Mouse (Mus musculus): Measurements from ENCODE around the gene Sh3bp1. TPM values are rescaled to one million over a fixed set of nuclear protein-coding genes. Genes with fewer than 3 reads are reported as not detected.

Sh3bp1 gene
- total RNA-seq, 1 experiment from 2014 or later = 39.0 TPM

- ATAC-seq (ENCODE audit: extremely low read depth, insufficient number of reproducible peaks, low FRiP score, poor library complexity, severe bottlenecking) = peak; percentile 27; the same call in 1 of the 2 replicates
Observed at GRCm38 (mm10) chr15:78876258-78876696, 23.3 kb upstream of the Sh3bp1 start.

- ATAC-seq (ENCODE audit: extremely low read depth, insufficient number of reproducible peaks, low FRiP score, poor library complexity, severe bottlenecking) = peak; percentile 80
Observed at GRCm38 (mm10) chr15:78876991-78877809, 22.4 kb upstream of the Sh3bp1 start, which contains the start of gene Gga1. TSS of gene Gga1 (plus strand) at chr15:78877190.

DNA sequence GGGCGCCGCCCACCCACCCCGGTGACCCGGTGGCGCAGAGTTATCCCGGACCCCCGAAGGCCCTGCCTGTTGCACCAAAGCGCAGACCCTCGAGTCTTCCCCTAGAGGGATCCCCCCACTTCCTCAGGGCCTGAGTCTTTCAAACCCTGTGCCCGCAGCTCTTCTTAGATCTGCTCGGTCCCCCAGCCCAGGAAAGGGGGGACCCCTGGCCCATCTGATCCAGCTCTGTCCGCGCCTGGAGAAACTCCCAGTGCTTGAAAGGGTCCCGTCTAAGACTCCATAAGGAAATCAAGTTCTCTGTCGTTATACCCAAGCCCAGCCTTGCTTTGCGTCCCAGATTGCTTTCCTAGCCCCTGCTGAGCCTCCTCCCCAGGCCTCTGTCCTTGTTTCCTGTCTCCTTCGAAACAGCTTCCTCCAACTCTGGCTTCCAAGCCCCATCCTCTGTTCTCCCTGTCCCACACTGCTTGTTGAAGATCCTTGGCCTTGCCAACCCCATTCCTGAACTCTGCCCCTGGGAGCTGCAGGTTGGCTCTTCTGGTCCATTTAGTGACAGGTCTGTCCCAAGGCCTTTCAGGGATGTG lies 21.7 kb upstream of the Sh3bp1 start:
- no peak for ATAC-seq (ENCODE audit: extremely low read depth, insufficient number of reproducible peaks, low FRiP score, poor library complexity, severe bottlenecking)

- ATAC-seq (ENCODE audit: extremely low read depth, insufficient number of reproducible peaks, low FRiP score, poor library complexity, severe bottlenecking) = peak; percentile 30
Observed at GRCm38 (mm10) chr15:78878792-78879516, 20.6 kb upstream of the Sh3bp1 start.

DNA sequence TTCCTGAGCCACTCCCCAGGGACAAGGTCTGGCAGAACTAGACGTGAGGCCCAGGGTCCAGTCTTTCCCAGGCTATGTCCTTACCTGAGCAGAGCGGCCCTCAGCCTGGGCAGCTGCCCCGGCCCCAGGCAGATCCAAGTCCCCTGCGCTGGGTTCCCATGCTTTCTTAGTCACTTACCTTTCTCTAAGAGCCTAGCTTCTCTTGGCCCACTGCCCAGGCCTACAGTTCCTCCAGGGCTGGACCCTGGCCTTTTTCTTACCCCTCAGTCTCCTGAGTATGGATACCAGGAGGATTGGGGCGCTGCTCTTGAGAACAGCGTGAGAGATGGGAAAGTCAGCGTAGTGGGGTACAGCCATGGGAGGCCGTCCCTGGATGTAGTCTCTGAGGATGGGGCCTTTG lies 19.1 kb upstream of the Sh3bp1 start:
- ATAC-seq (ENCODE audit: extremely low read depth, insufficient number of reproducible peaks, low FRiP score, poor library complexity, severe bottlenecking) = no peak

GRCm38 (mm10) chr15:78881828-78882227 lies 17.7 kb upstream of the Sh3bp1 start:
- ATAC-seq (ENCODE audit: extremely low read depth, insufficient number of reproducible peaks, low FRiP score, poor library complexity, severe bottlenecking) = no peak

- no peak for ATAC-seq (ENCODE audit: extremely low read depth, insufficient number of reproducible peaks, low FRiP score, poor library complexity, severe bottlenecking)
Observed at GRCm38 (mm10) chr15:78889401-78889853, 10.1 kb upstream of the Sh3bp1 start.

DNA sequence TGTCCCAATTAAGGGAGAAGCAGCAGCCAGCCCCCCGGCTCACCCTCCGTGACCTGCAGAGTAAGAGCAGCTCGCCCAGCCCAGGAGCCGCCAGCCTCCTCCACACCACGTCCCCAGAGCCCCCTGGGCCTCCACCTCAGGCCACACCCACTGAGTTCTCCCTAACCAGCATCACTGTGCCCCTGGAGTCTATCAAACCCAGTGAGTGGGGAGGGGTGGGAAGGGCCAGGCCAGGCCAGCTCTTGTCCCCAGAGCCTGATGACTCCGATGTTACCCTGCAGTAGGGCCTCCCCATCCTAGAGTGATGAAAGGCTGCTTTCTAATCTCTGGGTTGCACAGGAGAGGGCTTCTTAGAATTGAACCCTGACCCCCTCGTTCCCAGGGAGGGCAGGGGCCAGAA lies 7.1 kb upstream of the Sh3bp1 start:
- ATAC-seq (ENCODE audit: extremely low read depth, insufficient number of reproducible peaks, low FRiP score, poor library complexity, severe bottlenecking) = no peak

DNA sequence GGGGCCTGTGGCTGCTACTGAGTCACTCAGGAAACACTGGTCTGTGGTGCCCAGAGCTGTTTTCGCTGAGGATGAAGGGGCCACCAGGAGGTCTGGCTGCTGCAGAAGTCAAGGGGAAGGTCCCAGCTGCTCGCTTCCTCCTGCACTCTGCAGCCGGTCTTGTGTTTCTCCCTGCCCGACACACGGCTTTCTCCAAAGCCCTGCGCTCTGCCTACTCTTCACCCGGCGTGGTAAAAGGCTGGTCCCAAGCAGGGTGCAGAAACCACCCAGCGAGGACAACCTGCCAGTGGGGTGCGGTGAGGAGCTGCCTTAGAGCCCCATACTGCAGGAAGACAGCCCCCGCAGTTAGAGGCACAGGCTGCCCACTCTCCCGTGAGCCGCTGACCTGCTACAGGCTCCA lies 4.8 kb upstream of the Sh3bp1 start:
- no peak for ATAC-seq (ENCODE audit: extremely low read depth, insufficient number of reproducible peaks, low FRiP score, poor library complexity, severe bottlenecking)

- no peak for ATAC-seq (ENCODE audit: extremely low read depth, insufficient number of reproducible peaks, low FRiP score, poor library complexity, severe bottlenecking)
Observed at GRCm38 (mm10) chr15:78895741-78896140, 3.8 kb upstream of the Sh3bp1 start.

DNA sequence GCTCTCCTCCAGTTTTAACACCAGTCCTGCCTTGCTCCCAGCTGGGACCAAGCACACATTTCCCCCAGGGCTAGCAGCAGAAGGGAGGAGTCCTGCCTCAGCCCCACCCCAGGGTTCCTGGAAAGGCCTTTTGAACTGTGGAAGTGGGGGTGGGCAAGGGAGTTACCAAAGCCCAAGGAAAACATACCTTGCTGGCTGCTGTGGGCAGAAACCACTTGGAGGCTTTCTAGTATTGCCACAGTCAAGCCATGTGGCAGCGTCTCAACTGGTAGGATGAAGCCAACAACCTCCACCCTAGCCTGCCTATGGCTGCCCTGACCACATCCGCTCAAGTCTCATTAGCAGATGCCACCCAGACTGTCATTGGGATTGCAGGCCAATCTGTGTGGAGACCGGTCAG lies 3.4 kb upstream of the Sh3bp1 start:
- ATAC-seq (ENCODE audit: extremely low read depth, insufficient number of reproducible peaks, low FRiP score, poor library complexity, severe bottlenecking) = no peak; the same call in 1 of the 2 replicates

DNA sequence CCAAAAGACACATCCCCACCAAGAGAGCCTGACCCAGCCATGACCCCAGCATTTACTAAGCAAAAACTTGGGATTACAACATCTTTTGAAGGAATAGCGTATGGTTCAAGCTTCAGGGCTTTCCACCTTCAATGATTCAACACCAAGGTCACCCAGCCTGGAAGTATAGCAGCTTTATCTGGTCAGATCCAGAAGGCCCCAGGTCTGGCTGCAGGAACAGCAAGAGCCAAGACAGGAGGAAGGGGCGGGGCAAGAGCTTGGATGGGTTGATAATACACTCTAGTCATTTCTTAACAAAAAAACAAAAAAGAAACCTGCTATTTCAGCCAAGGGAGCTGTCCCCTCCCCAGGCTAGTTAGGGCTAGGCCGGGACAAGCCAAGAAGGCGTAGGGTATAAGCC lies 2.1 kb upstream of the Sh3bp1 start:
- no peak for ATAC-seq (ENCODE audit: extremely low read depth, insufficient number of reproducible peaks, low FRiP score, poor library complexity, severe bottlenecking)

DNA sequence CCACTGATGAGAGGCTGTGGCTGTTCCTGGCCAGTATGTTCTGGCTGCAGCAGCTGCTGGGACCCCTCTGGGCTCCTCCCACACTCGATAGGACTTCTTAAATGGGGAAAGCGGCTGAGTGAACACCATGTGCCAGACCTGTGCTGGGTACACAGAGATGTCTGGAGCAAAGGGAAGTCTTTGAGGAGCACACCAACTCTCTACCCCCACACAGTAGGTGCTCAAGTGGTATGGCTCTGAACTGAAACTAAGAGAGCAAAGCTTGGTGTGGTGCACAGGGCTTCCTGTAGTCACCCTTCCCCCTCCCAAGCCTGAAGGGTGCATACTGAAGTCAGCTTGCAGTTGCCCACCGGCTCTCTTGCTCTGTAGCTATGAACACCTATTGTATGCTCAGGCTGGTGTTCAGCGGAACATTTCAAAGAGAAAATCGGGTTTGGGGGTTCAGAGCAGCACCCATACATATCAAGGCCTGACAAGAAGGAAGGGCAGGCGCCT lies 1.0 kb upstream of the Sh3bp1 start:
- peak; percentile 37; the same call in 1 of the 2 replicates for ATAC-seq (ENCODE audit: extremely low read depth, insufficient number of reproducible peaks, low FRiP score, poor library complexity, severe bottlenecking)

DNA sequence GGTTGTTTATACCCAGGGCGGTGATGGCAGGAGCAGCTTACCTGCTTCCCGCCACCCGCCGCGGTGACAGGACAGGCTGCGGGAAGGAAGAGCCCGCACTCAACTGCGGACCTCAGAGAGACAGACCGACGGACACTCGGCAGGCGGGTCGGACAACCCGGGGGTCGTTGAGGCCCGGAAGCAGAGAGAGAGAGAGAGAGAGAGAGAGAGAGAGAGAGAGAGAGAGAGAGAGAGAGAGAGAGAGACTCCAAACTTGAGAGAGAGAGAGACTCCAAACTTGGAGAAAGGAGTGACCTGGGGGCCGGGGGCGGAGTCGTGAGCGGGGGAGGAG lies 194 bp upstream of the Sh3bp1 start, which contains the start of gene Gm49510:
Gm49510 (plus strand) TSS at position 259 of the 331 bp plus-strand sequence.
- ATAC-seq (ENCODE audit: extremely low read depth, insufficient number of reproducible peaks, low FRiP score, poor library complexity, severe bottlenecking) = no peak

- ATAC-seq (ENCODE audit: extremely low read depth, insufficient number of reproducible peaks, low FRiP score, poor library complexity, severe bottlenecking) = no peak
Observed at GRCm38 (mm10) chr15:78900585-78901421, 1.2 kb downstream of the Sh3bp1 start.

DNA sequence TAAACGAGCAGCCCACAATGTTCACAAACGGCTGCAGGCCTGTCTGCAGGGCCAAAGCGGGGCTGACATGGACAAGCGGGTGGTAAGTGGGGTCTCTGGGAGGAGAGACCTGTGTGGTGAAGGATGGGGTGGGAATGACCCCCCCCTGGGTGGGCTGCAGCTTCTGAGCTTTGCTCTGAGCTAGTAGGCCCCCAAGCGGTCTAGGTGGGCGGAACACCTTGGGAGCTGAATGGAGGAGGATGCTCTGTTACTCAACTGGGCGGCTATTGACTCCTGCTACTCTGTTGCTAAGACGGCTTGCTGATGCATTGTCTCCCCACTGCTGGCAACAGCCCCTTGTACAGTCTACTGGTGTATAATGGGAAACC lies 1.8 kb downstream of the Sh3bp1 start:
- ATAC-seq (ENCODE audit: extremely low read depth, insufficient number of reproducible peaks, low FRiP score, poor library complexity, severe bottlenecking) = no peak

DNA sequence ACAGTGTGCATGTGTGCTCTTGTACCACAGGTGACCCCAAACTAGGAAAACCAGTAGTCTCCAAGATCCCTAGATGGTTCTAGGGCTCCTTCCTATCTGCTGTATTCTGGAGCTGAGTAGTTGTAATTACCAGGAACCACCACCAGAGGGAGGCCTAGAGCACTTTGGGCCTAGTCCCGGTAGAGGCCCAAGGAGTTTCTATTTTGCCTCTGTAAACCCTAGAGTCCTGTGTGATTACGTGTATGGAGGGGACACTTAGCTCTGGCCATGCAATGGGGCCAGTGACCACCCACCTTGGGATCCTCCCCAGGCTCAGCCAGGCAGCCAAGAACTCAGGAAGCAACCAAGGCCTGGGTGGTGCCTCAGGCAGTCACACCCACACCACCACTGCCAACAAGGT lies 3.7 kb downstream of the Sh3bp1 start:
- ATAC-seq (ENCODE audit: extremely low read depth, insufficient number of reproducible peaks, low FRiP score, poor library complexity, severe bottlenecking) = peak; percentile 49; the same call in 1 of the 2 replicates

- no peak for ATAC-seq (ENCODE audit: extremely low read depth, insufficient number of reproducible peaks, low FRiP score, poor library complexity, severe bottlenecking)
Observed at GRCm38 (mm10) chr15:78908399-78908798, 8.8 kb downstream of the Sh3bp1 start.

GRCm38 (mm10) chr15:78908982-78909381 lies 9.4 kb downstream of the Sh3bp1 start:
- no peak for ATAC-seq (ENCODE audit: extremely low read depth, insufficient number of reproducible peaks, low FRiP score, poor library complexity, severe bottlenecking)

Measured in neutrophil, adult 5-6 weeks (primary cell).